Mouse (Mus musculus) spleen, adult 2 months (tissue): ENCODE measurements around the gene Gzmb.

Experiments
- CTCF ChIP-seq: fragments of 200-500 bp; IDR thresholded peaks from 2 replicates; pipeline ENCODE4 v1.5.1; 2011; ENCODE audit warnings: mild to moderate bottlenecking, inconsistent platforms; ENCODE audit not compliant: insufficient read depth, insufficient read length, insufficient replicate concordance; ENCODE audit errors: extremely low read depth
- POLR2A ChIP-seq: fragments of 200-500 bp; IDR thresholded peaks from 2 replicates; pipeline ENCODE4 v1.6.1; 2011; ENCODE audit warnings: low read depth, low read length, inconsistent platforms

GRCm38 (mm10) chr14:56240409-56240808 is 21.7 kb downstream of the Gzmb start:
- TF ChIP-seq CTCF, result no peak
- TF ChIP-seq POLR2A, result no peak
